Mouse (Mus musculus): ENCODE measurements at regions not wholly inside any gene's neighbourhood (a gene's known extent, or its start where the extent isn't known, plus 50 kb on each side); places are given as distances from the start of the nearest gene placed in this dataset.

DNA sequence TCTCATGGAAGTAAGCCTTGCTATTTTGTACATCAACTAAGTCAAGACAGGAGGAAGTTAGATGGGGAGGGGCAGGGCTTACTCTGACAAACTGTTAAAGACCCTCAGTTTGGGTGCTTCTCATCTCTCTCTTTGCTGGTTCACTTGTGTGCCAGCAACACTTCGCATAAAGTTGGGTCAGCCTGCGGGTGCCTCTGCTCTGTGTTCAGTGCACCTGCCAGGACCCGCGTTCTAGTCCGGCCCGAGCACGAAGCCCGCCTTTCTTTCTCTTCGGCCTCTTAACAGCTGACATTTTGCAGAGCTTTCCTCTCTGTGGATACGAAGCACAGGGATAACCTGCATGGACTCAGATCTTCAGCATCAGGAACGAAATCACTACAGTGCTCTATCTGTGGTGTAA is 227.1 kb upstream of the Nfe2l3 start:
- Histone ChIP-seq H3K4me1 (replicated peaks; ENCODE audit: control insufficient read depth in 2 of 2, insufficient read depth in 2 of 2, low read length in 1 of 2) (no peaks in the 10 kb centered on the region), H3K4me2 (ENCODE audit: low read depth) (no peak overlapping the region), H3K4me3 (ENCODE audit: insufficient read depth in 1 of 2, low read depth in 2 of 2, low read length in 2 of 2) (no peak overlapping the region), H3K9me3 (ENCODE audit: control insufficient read depth, low read length) (no peaks in the 10 kb centered on the region), H3K9ac (replicated peaks) (no peak overlapping the region), H3K27ac (no peak overlapping the region), H3K27me3 (ENCODE audit: control insufficient read depth, insufficient read depth, low read length) (peaks cover 14% of the 10 kb centered on the region), H3K36me3 (replicated peaks; ENCODE audit: control insufficient read depth, insufficient read depth, low read depth) (no peaks in the 10 kb centered on the region)
- 75% methylated on average over 11 of the region's 11 CpGs for WGBS (ENCODE audit: insufficient replicate concordance)
- TF ChIP-seq EP300 (IDR thresholded peaks at IDR 0.05; ENCODE audit: low read depth) (no peak), CTCF (IDR thresholded peaks at IDR 0.05; ENCODE audit: low read depth) (no peak)
- no peak for DNase-seq (ENCODE audit: low read depth in 3 of 3, low spot score in 3 of 3)
- no peak for ATAC-seq (ENCODE audit: insufficient read depth)

DNA sequence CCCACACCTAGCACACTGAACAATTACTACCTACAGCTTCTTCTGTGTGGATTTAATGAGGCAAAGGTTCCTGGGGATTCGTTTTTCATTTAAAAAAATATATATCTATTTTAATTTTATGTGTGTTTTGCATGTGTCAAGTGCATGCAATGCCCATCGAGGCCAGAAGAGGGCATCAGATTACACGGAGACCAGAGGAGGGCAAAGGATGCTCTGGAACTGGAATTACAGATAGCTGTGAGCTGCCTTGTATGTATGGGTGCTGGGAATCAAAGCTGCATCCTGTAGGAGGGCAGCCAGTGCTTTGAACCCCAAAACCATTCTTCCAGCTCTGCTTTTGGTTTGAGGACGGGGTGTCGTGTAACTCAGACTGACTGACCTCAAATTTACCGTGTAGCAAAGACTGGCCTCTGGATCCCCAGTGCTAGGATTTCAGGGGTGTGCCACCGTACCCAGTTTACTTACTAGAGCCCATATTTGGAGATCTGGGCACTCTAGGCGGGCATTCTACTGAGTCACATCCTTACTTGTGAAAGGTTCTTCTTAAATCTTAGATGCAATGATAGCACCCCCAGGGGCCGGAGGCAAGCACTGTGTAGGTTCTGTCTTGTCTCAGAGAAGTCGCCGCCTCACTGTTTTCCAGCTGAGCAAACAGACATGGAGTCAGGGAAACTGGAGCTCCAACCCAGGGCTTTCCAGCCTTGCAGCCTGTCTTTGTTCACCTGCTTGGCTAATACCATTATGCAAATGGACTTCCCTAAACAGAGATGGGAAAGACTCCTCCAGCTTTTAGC is 225.6 kb upstream of the Nfe2l3 start:
- Histone ChIP-seq H3K9ac (replicated peaks) (no peak overlapping the region), H3K4me2 (ENCODE audit: low read depth) (no peak overlapping the region), H3K4me3 (ENCODE audit: insufficient read depth in 1 of 2, low read depth in 2 of 2, low read length in 2 of 2) (no peak overlapping the region), H3K27me3 (ENCODE audit: control insufficient read depth, insufficient read depth, low read length) (peaks cover 14% of the 10 kb centered on the region), H3K9me3 (ENCODE audit: control insufficient read depth, low read length) (no peaks in the 10 kb centered on the region), H3K4me1 (replicated peaks; ENCODE audit: control insufficient read depth in 2 of 2, insufficient read depth in 2 of 2, low read length in 1 of 2) (0 out of 4 replicates have a peak, but pooled peaks cover 0 to 2% of the 10 kb centered on the region in 2 experiments), H3K36me3 (replicated peaks; ENCODE audit: control insufficient read depth, insufficient read depth, low read depth) (no peaks in the 10 kb centered on the region), H3K27ac (no peak overlapping the region)
- WGBS (ENCODE audit: insufficient replicate concordance): 9% methylated on average over 11 of the region's 11 CpGs
- ATAC-seq (ENCODE audit: insufficient read depth) (no peak), DNase-seq (ENCODE audit: low read depth in 3 of 3, low spot score in 3 of 3) (peak in 1 of 3 experiments; percentile 7)
- no peak for TF ChIP-seq EP300 (IDR thresholded peaks at IDR 0.05; ENCODE audit: low read depth)
- TF ChIP-seq CTCF (IDR thresholded peaks at IDR 0.05; ENCODE audit: low read depth): peak; percentile 74

DNA sequence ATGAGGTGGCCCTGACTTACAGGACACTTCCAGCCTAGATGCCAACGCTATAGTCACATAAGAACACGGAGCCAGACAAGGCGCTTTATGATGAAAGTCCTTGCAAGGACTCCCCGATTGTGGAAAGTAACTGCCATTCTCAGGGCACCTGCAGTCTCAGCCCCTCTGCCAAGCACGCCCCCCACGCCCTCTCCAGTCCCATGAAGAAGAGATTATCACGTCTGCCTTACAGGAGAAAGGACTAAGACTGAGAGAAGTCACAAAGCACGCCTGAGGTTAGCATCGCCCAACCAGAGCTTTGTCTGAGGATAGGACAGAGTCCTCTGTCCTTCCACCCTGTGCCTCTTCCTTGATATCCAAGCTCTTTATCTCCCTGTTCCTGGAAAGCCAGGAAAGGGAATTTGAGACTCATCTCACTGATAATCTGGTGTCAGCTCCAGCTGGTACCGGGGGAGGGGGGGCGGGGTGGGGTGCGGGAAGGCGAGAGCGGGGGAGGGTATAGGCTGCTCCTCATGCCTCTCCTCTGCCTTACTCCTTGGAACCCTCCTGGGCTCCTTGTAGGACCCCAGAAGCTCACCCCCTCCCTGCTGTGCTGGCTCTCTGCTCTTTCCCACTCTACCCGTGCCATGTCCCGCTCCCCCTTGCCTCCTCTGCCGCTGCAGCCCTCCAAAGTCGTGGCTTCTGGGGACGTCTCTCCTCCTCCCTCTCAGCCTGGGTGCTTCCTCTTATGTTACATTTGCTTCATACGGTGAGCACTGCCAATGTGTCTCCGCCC is 224.7 kb upstream of the Nfe2l3 start:
- no peak overlapping the region for H3K9ac ChIP-seq (replicated peaks)
- H3K36me3 ChIP-seq (replicated peaks; ENCODE audit: control insufficient read depth, insufficient read depth, low read depth): no peaks in the 10 kb centered on the region
- 0 out of 4 replicates have a peak, but pooled peaks cover 0 to 2% of the 10 kb centered on the region in 2 experiments for H3K4me1 ChIP-seq (replicated peaks; ENCODE audit: control insufficient read depth in 2 of 2, insufficient read depth in 2 of 2, low read length in 1 of 2)
- H3K9me3 ChIP-seq (ENCODE audit: control insufficient read depth, low read length): no peaks in the 10 kb centered on the region
- DNase-seq (ENCODE audit: low read depth in 3 of 3, low spot score in 3 of 3) (no peak), ATAC-seq (ENCODE audit: insufficient read depth) (no peak)
- H3K4me2 ChIP-seq (ENCODE audit: low read depth): no peak overlapping the region
- no peak for TF ChIP-seq EP300 (IDR thresholded peaks at IDR 0.05; ENCODE audit: low read depth)
- no peak for TF ChIP-seq CTCF (IDR thresholded peaks at IDR 0.05; ENCODE audit: low read depth)
- under 1% methylated on average over 21 of the region's 21 CpGs for WGBS (ENCODE audit: insufficient replicate concordance)
- H3K27ac ChIP-seq: no peak overlapping the region
- H3K4me3 ChIP-seq (ENCODE audit: insufficient read depth in 1 of 2, low read depth in 2 of 2, low read length in 2 of 2): no peak overlapping the region
- H3K27me3 ChIP-seq (ENCODE audit: control insufficient read depth, insufficient read depth, low read length): peaks cover 14% of the 10 kb centered on the region

DNA sequence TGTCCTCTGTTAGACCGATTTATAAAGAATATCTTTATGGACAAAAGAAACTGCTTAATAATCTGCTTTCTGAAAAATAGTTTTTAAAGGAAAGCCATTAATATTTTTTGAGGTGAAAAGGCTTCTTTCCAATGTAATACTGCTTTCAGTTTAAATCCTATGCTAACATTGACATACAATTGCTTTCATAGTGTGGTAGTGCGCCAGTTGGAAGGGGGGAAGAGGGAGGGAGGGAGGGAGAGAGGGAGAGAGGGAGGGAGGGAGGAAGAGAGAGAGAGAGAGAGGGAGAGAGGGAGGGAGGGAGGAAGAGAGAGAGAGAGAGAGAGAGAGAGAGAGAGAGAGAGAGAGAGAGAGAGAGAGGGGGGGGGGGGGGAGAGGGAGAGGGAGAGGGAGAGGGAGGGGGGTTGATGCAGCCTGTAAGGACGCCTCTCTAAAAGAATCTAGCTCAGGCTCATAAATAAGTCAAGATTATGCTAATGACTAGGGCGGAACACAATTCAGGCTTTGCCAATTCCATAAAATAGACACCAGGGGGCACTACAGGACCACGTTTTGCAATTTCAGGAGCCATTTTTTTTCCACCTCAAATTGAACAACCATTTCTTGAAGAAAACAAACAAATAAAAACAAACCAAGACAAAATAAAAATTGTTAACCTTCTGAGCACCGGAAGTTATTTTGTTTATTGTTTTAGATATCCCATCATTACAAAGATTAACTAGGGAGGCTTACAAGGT is 223.6 kb upstream of the Nfe2l3 start:
- H3K4me3 ChIP-seq (ENCODE audit: insufficient read depth in 1 of 2, low read depth in 2 of 2, low read length in 2 of 2): no peak overlapping the region
- 1% methylated on average over 6 of the region's 6 CpGs for WGBS (ENCODE audit: insufficient replicate concordance)
- 0 out of 4 replicates have a peak, but pooled peaks cover 0 to 2% of the 10 kb centered on the region in 2 experiments for H3K4me1 ChIP-seq (replicated peaks; ENCODE audit: control insufficient read depth in 2 of 2, insufficient read depth in 2 of 2, low read length in 1 of 2)
- H3K27ac ChIP-seq: no peak overlapping the region
- no peak overlapping the region for H3K4me2 ChIP-seq (ENCODE audit: low read depth)
- no peaks in the 10 kb centered on the region for H3K36me3 ChIP-seq (replicated peaks; ENCODE audit: control insufficient read depth, insufficient read depth, low read depth)
- H3K9me3 ChIP-seq (ENCODE audit: control insufficient read depth, low read length): no peaks in the 10 kb centered on the region
- ATAC-seq (ENCODE audit: insufficient read depth): no peak
- TF ChIP-seq EP300 (IDR thresholded peaks at IDR 0.05; ENCODE audit: low read depth) (no peak), CTCF (IDR thresholded peaks at IDR 0.05; ENCODE audit: low read depth) (peak; percentile 59)
- DNase-seq (ENCODE audit: low read depth in 3 of 3, low spot score in 3 of 3): peak; percentile 42 to 57 (median 44)
- H3K9ac ChIP-seq (replicated peaks): no peak overlapping the region
- peaks cover 14% of the 10 kb centered on the region for H3K27me3 ChIP-seq (ENCODE audit: control insufficient read depth, insufficient read depth, low read length)

All from liver, embryonic 14.5 days (tissue).